Mouse (Mus musculus): ENCODE measurements around the gene Zfp850.
"Not testable (repeated sequence)": the region's sequence is repeated elsewhere in the genome, so short reads cannot be mapped to it uniquely, and the experiment has no call there.

Zfp850 gene

DNA sequence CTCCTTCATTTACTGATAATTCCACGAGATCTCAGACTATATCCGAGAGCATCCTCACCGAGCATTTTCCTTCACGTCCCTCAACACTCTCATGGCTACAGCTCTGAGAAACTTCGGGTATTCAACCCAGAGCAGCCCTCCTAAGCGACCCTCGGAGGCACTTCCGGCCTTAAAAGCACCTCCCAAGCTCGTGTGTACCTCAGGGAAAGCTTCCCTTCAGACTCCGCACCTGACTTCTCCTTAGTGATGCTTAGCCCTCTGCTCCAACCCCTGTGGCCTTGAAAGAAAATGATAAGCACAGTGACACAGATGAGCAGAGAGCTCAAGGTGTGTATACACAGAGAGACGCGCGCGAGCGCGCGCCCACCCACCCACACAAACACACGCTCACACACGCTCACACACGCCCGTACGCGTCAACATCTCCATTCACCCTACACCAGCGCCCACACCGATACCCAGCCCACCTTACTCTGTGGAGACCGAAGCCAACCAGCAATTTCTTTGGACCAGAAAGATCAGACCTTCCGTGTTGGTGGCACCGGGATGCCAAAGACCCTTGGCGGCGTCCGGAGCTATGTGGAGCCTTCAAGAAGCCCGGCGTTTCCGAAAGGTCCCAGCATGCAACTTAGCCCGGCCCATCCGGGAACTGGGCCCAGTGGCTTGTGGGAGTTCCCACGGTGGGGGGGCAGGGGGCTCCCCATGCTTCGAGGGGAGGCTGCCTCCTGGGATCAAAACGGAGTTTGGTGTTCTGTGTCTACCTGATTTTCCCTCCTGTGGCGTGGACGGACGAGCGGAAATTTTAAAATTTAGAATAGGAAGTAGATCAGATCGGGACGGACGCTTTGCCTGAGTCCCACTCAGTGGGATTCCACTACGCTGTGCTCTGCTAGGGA is at the start of gene Zfp850:
TSS of gene Zfp850 (minus strand) at position 567 of the 896 bp plus-strand sequence.
- DNase-seq (ENCODE audit: low spot score in 2 of 2): peak; percentile 65 to 77

- DNase-seq (ENCODE audit: low spot score in 2 of 2): no peak
Observed at GRCm38 (mm10) chr7:28059972-28060371, 46.1 kb upstream of the Zfp850 start.

DNA sequence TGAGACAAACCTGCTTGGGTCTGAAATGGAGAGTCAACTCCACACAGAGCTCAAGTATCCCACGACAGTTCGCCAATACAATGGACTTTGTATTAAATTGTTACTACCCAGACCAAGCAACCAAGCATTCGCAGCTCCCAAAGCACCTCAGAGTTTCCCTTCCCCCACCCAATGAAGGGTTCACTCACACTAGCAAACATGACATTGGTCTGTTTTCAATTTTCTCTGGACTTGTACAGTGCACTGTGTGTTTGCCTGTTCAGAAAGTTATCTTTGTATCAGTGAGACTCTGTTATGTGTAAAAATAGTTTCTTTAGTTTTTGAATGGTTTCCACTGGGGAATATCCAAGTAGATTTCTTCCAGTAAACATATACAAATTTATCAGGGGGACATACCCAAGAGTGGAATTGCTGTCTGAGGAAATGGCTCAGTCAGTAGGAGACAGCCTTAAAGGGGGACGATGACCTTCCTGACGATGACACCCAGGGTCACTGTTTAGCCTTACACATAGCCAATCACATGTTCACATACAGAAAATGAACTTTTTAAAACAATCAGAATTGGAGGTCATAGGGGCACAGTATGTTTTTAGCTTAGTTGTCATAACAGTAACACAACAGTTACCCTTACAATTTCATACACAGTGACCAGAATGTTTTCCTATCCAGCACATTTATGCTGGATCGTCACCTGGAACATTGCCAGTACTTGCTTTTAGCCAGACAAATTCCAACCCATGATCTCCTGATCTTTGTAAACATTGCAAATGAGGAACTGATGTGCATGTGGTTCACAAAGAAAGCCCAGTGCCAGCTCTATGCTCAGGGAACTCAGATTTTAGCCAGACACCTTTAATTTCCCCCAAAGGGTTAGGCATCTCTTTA is 39.4 kb upstream of the Zfp850 start:
- DNase-seq (ENCODE audit: low spot score in 2 of 2): no peak

- no peak for DNase-seq (ENCODE audit: low spot score in 2 of 2)
Observed at GRCm38 (mm10) chr7:28050584-28050983, 36.7 kb upstream of the Zfp850 start.

- peak; percentile 97 for DNase-seq (ENCODE audit: low spot score in 2 of 2)
Observed at GRCm38 (mm10) chr7:28049476-28050409, 35.8 kb upstream of the Zfp850 start, which contains the start of gene Psmc4. Psmc4 (minus strand) TSS chr7:28050101.

- DNase-seq (ENCODE audit: low spot score in 2 of 2): no peak
Observed at GRCm38 (mm10) chr7:28044524-28044923, 30.6 kb upstream of the Zfp850 start.

DNA sequence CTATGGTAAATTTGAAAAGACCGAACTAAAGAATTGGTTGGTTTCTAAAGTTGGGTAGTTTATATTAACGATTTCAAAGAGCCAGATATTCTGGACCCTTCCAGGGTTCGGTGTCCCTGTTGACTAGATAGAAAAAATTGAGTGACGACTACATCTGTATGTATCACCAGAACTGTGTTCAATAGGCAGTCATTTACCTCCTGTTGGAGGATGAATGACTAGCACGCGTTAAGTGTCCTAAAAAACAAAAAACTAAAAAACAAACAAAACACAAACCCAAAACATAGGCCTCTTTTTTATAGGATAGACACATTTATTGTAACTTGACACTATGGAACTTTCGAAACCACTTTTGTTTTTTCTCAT is 513 bp upstream of the Zfp850 start:
- no peak for DNase-seq (ENCODE audit: low spot score in 2 of 2)

- peak; percentile 5 to 9 for DNase-seq (ENCODE audit: low spot score in 2 of 2)
Observed at GRCm38 (mm10) chr7:28010271-28010670, 3.6 kb downstream of the Zfp850 start.

DNA sequence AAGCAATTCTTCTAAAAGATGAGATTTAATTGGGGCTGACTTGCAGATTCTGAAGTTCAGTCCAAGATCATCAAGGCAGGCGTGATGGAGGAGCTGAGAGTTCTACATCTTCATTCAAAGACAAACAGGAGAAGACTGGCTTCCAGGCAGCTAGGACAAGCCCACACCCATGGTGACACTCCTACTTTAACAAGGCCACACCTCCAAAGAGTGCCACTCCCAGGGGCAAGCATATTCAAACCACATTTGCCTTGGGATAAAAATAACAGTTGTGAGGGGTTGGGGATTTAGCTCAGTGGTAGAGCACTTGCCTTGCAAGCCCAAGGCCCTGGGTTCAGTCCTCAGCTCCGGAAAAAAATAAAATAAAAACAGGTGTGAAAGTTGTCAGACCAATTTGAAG is 31.7 kb downstream of the Zfp850 start:
- DNase-seq (ENCODE audit: low spot score in 2 of 2): no peak

DNA sequence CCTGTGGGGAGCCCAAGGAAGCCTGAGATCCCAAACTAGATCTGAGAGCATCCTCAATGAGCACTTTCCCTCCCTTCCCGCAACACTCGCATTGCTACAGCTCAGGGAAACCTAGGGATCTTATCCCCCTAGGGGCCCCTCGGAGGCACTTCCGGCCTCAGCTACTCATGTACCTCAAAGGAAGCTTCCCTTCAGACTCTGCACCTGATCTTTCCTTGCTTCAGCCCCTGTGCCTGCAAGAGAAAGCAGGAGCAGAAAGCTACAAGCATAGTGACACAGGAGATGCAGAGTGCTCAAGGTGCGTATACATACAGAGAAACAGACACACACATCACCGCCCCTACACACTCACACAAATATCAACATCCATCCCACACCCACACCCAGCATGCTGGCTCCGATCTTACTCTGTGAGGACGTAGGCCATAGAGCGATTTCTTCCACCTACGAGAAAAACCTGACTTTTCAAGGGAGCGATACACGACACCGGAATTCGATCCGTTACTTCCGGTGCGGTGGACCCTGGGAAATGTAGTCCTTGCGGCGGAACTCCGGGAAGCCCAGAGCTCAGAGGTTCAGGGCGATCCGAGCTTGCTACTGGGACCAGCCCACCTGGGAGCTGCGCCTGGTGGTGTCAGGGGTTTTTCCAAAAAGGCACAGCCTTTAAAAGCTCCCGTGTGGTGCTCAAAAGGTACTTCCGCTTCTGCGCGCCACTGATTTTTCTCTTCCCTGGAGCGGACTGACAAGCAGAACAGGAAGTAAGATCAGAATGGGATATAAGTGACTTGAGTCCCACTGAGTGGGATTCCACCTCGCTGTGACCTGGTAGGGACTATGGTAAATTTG is 35.0 kb downstream of the Zfp850 start, which contains the start of gene Zfp780b:
TSS of gene Zfp780b (minus strand) at position 489 of the 846 bp plus-strand sequence.
- DNase-seq (ENCODE audit: low spot score in 2 of 2): peak; percentile 34 to 64

- DNase-seq (ENCODE audit: low spot score in 2 of 2): not testable (repeated sequence)
Observed at GRCm38 (mm10) chr7:27949451-27949850, 64.5 kb downstream of the Zfp850 start.

GRCm38 (mm10) chr7:27941869-27942268 is 72.0 kb downstream of the Zfp850 start:
- peak in 1 of 2 experiments; percentile 13 for DNase-seq (ENCODE audit: low spot score in 2 of 2)
